28 mouse cellular contexts compared by ENCODE assay signal in the genomic region with DNA sequence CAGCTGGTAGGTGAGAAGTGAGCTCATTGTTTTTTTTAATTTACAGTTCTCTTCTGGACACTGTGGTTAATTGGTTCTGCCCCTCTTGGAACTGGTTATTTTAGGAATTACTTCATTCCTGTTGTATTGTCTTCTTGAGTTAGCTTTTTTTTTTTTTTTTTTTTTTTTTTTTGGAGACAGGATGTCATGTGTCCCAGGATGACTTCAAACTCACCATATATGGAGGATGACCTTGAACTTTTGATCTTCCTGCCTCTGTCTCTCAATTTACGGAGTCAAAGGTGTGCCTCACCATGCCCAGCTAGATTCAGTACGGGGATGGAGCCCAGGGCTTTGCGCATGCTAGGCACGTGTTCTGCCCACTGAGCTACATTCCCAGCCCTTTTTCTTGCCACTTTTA. TPM values are rescaled to one million over a fixed set of nuclear protein-coding genes. Genes with fewer than 3 reads are reported as not detected.
DNase-seq lines count a peak whose midpoint lies in the region; TF ChIP-seq lines count a peak whose summit lies in the region.
"Had no signal": no experiment of that assay in that cellular context is flagged by ENCODE, and none has a peak within 500 bp of the region (broad histone marks: within the 10 kb centered on the region; RNA-seq: fewer than 3 reads in every experiment).

No protein-coding gene starts in this region.

- no peaks in the 10 kb centered on the region for H3K27me3 ChIP-seq in kidney, adult 2 months (replicated peaks; ENCODE audit: control insufficient read depth, insufficient read depth, low read length)
- H3K27me3 ChIP-seq: embryonic facial prominence, embryonic 13.5 days; forebrain, embryonic 13.5 days; heart, embryonic 12.5 days; intestine, embryonic 15.5 days had no signal

- H3K27ac ChIP-seq in kidney, adult 2 months (ENCODE audit: insufficient read depth, low read depth, low read length): no peak overlapping the region
- H3K27ac ChIP-seq: embryonic facial prominence, embryonic 13.5 days; forebrain, embryonic 13.5 days; gastrocnemius, adult 2 months; hindbrain, embryonic 10.5 days; hindbrain, embryonic 14.5 days; intestine, embryonic 15.5 days had no signal

- peak; percentile 39 for DNase-seq in kidney, adult 2 months
- no peak for DNase-seq in kidney, postnatal 14 days
- peak; percentile 36 for DNase-seq in ES-CJ7 (ENCODE audit: low read depth, low spot score)
- DNase-seq in R1 (ENCODE audit: low read depth, low spot score): peak; percentile 48
- no peak for DNase-seq in left cerebral cortex, postnatal 10 days (ENCODE audit: extremely low spot score in 1 of 2, low spot score in 2 of 2)
- no peak for DNase-seq in cerebellum, postnatal 36 days
- DNase-seq in right cerebral cortex, postnatal 10 days (ENCODE audit: low spot score in 2 of 2): no peak
- DNase-seq: adrenal gland, postnatal 14 days; B cell, adult 2 months; cerebellum, adult 11 months; cerebellum, adult 8-10 months; cerebellum, postnatal 14 days; forebrain, postnatal 0 days; gastrocnemius, adult 2 months; gastrocnemius, postnatal 25 days; kidney, adult 18-20 months had no signal

- no peak for TF ChIP-seq POLR2A in kidney, adult 2 months (IDR thresholded peaks at IDR 0.05; ENCODE audit: low read depth, low read length)

- H3K4me1 ChIP-seq in kidney, adult 2 months (ENCODE audit: control insufficient read depth, insufficient read depth, low read length): no peaks in the 10 kb centered on the region; the same call in 1 of the 2 replicates

- H3K4me3 ChIP-seq in kidney, adult 2 months (ENCODE audit: insufficient read depth, low read depth, low read length): no peak overlapping the region
- H3K4me3 ChIP-seq: embryonic facial prominence, embryonic 13.5 days; forebrain, embryonic 13.5 days; gastrocnemius, adult 2 months; heart, embryonic 12.5 days; hindbrain, embryonic 10.5 days; intestine, embryonic 15.5 days had no signal

- H3K36me3 ChIP-seq in kidney, adult 2 months (ENCODE audit: control insufficient read depth, insufficient read depth, low read length): no peaks in the 10 kb centered on the region
- H3K36me3 ChIP-seq: embryonic facial prominence, embryonic 13.5 days; heart, embryonic 12.5 days; hindbrain, embryonic 10.5 days; intestine, embryonic 15.5 days had no signal

- intact Hi-C loops in left cerebral cortex, postnatal 10 days (cut with DNase I): no loop called here

- TF ChIP-seq CTCF in kidney, adult 2 months (conservative IDR thresholded peaks at IDR 0.05; ENCODE audit: insufficient read depth, insufficient read length, low read depth, low read length): no peak

- 80% methylated on average over 4 of the region's 4 CpGs for WGBS in kidney, adult 2 months

RNA-seq across cellular contexts. Expression of a gene that starts 4.3 kb away (rescaled TPM):
- 21.3 and 26.6 TPM in 2 replicates for polyA plus RNA-seq in kidney, adult 2 months (2012; rRNA removed)
- total RNA-seq in left cerebral cortex, postnatal 10 days (2021): 10 to 100 TPM; 21.8 to 25.7 TPM

RNA-seq across cellular contexts. Expression of a gene that starts 22.7 kb away (rescaled TPM):
- not detected in 2 replicates for polyA plus RNA-seq in kidney, adult 2 months (2012; rRNA removed)
- not detected for total RNA-seq in left cerebral cortex, postnatal 10 days (2021)
- total RNA-seq: adrenal gland, adult 18-20 months; adrenal gland, postnatal 14 days; forebrain, postnatal 0 days; gastrocnemius, adult 2 months; gastrocnemius, postnatal 25 days; granulocyte monocyte progenitor cell, adult 5-6 weeks; heart, postnatal 25 days had no signal
- polyA plus RNA-seq: CD4-positive, CD25-positive, alpha-beta regulatory T cell, adult 4 months; cortical plate, adult 2 months; forebrain, embryonic 13.5 days; forebrain, postnatal 0 days; heart, embryonic 12.5 days; heart, embryonic 16.5 days; hindbrain, embryonic 10.5 days; hindbrain, embryonic 14.5 days had no signal

RNA-seq across cellular contexts. Expression of a gene that starts 27.9 kb away (rescaled TPM):
- polyA plus RNA-seq in kidney, adult 2 months (2012; rRNA removed): 0.13 and 0.22 TPM in 2 replicates
- total RNA-seq in left cerebral cortex, postnatal 10 days (2021): under 1 TPM; 0.28 to 0.86 TPM
- total RNA-seq: gastrocnemius, adult 2 months had no signal

RNA-seq across cellular contexts. Expression of a gene that starts 28.1 kb away (rescaled TPM):
- 92.0 and 121 TPM in 2 replicates for polyA plus RNA-seq in kidney, adult 2 months (2012; rRNA removed)
- 10 to 100 TPM; 59.6 to 60.8 TPM for total RNA-seq in left cerebral cortex, postnatal 10 days (2021)

RNA-seq across cellular contexts. Expression of a gene that starts 52.1 kb away (rescaled TPM):
- 43.4 and 43.6 TPM in 2 replicates for polyA plus RNA-seq in kidney, adult 2 months (2012; rRNA removed)
- total RNA-seq in left cerebral cortex, postnatal 10 days (2021): 10 to 100 TPM; 91.5 to 94.8 TPM

Comparison
In these comparisons a context has a peak if more than half of its experiments do, and no peak if none do; other contexts are left out.
1. DNase-seq: peak in kidney, adult 2 months (single experiment), ES-CJ7 (single experiment) and R1 (single experiment); none in kidney, postnatal 14 days (single experiment), left cerebral cortex, postnatal 10 days (0 of 2), cerebellum, postnatal 36 days (0 of 2) and right cerebral cortex, postnatal 10 days (0 of 2).